Mouse (Mus musculus): ENCODE measurements at regions not wholly inside any gene's neighbourhood (a gene's known extent, or its start where the extent isn't known, plus 50 kb on each side); places are given as distances from the start of the nearest gene placed in this dataset.

GRCm38 (mm10) chr15:36879587-36879986 is 128.0 kb downstream of the Zfp706 start:
- 0 out of 2 replicates have a peak, but pooled peaks have one; percentile 19 for TF ChIP-seq ZC3H11A (IDR thresholded peaks at IDR 0.05; ENCODE audit: low read depth, low read length)
- no peak for TF ChIP-seq GATA1 (IDR thresholded peaks at IDR 0.05; ENCODE audit: low read depth, low read length)
- peak; percentile 48 for TF ChIP-seq USF1 (IDR thresholded peaks at IDR 0.05; ENCODE audit: low read depth, low read length)
- TF ChIP-seq UBTF (IDR thresholded peaks at IDR 0.05; ENCODE audit: borderline replicate concordance, insufficient read depth, low read depth, low read length) = no peak

Measured in MEL (cell line).